Comparison of ENCODE assay signal across 18 mouse cellular contexts in genomic region chr13:42742226-42742625, GRCm38 (mm10).
"Had no signal": no experiment of that assay in that cellular context is flagged by ENCODE, and none has a peak within 500 bp of the region (broad histone marks: within the 10 kb centered on the region; RNA-seq: fewer than 3 reads in every experiment).

No protein-coding gene starts in this region.

- H3K27ac ChIP-seq: midbrain, embryonic 10.5 days; midbrain, embryonic 13.5 days; neural tube, embryonic 13.5 days; neural tube, embryonic 15.5 days had no signal

- DNase-seq: lung, adult 18-20 months; lung, embryonic 14.5 days; lung, postnatal 10 days; lung, postnatal 4 days; retina, postnatal 1 day; right cerebral cortex, adult 18-20 months; right cerebral cortex, postnatal 25 days; right cerebral cortex, postnatal 4 days; spleen, adult 18-20 months; thymus, adult 18-20 months; thymus, postnatal 14 days; thymus, postnatal 36 days had no signal

- H3K9me3 ChIP-seq: midbrain, embryonic 10.5 days; midbrain, embryonic 13.5 days; neural tube, embryonic 13.5 days; neural tube, embryonic 15.5 days had no signal

- H3K36me3 ChIP-seq: midbrain, embryonic 10.5 days; midbrain, embryonic 13.5 days; neural tube, embryonic 13.5 days; neural tube, embryonic 15.5 days had no signal

- H3K9ac ChIP-seq: lung, embryonic 14.5 days; midbrain, embryonic 13.5 days; neural tube, embryonic 13.5 days; neural tube, embryonic 15.5 days had no signal

- H3K4me2 ChIP-seq: lung, embryonic 14.5 days; midbrain, embryonic 13.5 days; neural tube, embryonic 13.5 days; neural tube, embryonic 15.5 days had no signal

- H3K27me3 ChIP-seq: midbrain, embryonic 13.5 days; neural tube, embryonic 13.5 days; neural tube, embryonic 15.5 days had no signal

- ATAC-seq: midbrain, embryonic 13.5 days; midbrain, embryonic 16.5 days had no signal

- H3K4me3 ChIP-seq: midbrain, embryonic 10.5 days; midbrain, embryonic 13.5 days; myocyte; neural tube, embryonic 13.5 days; neural tube, embryonic 15.5 days had no signal
